Mouse (Mus musculus) retina, embryonic 14.5 days (tissue): Measurements from ENCODE around the gene Jtb.

Experiments
- DNase-seq: peaks from one replicate; pipeline ENCODE4 v3.0.0-alpha.2; 2015; ENCODE audit warnings: low spot score

Gene Jtb

GRCm38 (mm10) chr3:90263121-90263771 is 31.8 kb downstream of the Jtb start:
- no peak for DNase-seq

DNA sequence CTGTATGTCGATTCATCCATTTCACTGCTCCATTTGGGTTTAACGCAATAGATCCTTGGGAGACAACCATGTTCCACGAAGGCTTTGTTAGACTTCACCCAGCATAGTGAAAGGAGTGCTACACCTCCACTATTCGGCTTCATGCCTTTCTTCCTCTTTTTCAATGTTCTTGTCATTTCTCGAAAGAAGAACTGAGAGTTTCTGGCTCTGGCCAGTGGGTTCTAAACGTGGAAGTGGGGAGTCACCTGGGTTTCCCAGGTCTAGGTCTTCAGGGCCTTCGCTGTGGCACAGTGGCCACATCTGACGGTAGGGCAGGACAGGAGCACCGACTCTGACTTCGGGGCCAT is 33.3 kb downstream of the Jtb start:
- DNase-seq = no peak

DNA sequence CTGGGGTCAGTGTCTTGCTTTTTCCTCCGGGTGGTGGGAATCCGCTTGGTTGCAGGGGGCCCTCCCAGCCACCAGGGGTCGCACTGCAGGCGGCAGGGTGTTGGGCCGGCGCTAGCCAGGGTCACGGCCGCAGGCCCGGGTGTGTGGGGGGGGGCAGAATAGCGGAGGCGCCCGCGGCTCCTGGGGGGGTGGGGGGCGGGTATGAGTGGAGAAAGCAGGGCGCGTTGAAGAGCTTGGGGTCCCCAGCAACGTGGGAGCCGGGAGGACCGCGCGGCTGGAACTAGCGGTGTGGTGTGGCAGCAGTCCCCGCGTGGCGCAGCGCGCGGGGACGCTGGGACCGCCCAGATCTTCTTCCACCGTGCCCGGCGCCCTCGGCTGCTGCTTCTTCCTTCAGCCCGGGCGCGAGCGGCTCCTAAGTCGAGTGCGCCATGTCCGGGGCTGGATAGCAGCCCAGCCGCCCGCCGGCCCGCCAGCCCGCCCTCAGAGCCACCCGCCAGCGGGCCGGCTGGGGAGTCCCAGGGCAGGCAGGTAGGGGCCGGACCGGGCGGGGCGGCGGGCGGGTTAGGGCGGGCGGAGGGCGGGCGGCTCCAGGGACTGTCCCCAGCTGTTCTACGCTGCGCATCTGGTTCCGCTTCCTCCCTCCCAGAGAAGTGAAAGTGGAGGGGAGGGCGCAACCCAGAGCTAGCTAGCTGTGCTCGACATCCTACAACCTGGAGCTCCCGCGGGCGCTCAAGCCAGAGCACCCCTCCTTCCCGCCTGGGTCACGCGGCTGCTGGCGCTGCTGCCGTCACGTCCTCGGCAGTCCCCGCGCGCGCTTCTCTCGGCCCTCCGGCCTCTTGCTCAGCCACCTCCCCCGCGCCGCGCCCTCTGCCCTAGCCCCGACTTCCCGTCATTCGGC is 33.9 kb downstream of the Jtb start, which contains the start of gene Dennd4b:
Gene Dennd4b, plus strand, starts transcription at position 152 of the 898 bp plus-strand sequence.
- peak; percentile 88 for DNase-seq

DNA sequence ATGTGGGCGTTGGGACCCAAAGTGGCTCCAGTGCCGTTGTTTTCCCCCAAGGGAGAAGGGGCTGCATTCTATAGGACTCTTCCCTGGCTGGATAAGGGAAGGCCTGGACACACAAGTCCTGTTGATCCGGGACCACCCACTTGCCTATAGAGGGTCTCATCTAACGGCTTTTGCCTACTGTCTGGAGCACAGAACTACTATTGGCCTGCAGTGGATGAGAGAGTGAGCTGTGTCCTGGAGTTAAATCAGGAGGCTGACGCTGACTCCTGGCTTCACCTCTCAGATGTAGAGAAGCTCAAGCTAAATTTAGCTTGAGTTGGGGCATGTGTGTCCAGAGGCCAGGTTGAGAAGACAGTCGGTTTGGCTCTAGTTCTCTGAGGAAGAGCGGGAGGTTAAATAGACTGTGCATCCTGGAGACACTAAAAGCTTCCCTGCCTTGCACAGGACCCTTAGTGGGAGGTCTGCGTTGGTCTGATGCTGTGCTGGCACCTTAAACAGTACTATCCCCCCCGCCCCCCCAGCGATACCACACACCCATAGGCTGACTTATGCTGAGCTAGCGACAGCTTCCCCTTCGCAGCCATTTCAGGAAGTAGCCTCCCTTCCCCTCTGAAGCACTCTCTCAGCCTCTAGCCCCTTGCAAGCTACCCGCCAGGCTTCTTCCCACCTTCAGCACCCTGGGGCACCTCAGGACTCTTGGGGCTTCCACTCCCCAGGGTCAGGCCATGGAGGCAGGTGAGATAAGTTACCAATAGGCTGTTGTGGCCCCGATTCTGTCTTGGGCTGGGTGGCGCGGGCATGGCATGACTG is 34.7 kb downstream of the Jtb start:
- DNase-seq = no peak

GRCm38 (mm10) chr3:90266901-90267775 is 35.7 kb downstream of the Jtb start:
- no peak for DNase-seq

DNA sequence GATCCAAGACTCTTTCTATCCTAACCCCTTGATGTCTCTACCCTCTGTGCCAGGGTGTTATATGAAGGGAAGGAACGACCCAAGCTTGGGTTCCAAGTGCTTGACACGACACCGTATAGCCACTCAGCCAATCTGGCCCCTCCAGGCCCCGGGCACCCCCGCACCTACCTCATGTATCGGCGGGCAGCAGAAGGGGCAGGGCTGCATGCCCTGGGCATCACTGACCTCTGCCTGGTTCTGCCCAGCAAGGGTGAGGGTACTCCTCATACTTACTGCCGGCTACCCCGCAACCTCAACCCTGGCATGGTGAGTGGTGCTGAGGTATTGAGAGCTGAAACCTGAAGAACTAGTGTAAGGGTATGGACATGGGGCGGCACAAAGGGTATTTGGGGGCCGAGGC is 36.8 kb downstream of the Jtb start:
- DNase-seq = no peak

DNA sequence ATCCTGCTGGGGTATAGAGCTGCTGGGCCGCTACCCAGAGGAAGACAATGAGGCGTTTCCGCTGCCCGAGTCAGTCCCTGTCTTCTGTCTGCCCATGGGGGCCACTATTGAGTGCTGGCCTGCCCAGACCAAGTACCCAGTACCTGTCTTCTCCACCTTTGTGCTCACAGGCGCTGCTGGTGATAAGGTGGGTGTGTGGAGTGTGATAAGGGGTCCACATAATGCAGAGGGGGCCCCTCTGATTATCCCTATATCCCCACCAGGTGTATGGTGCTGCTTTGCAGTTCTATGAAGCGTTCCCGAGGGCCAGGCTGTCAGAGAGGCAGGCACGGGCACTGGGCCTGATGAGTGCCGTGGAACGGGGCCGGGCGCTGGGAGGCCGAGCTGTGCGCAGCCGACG is 37.6 kb downstream of the Jtb start:
- no peak for DNase-seq

DNA sequence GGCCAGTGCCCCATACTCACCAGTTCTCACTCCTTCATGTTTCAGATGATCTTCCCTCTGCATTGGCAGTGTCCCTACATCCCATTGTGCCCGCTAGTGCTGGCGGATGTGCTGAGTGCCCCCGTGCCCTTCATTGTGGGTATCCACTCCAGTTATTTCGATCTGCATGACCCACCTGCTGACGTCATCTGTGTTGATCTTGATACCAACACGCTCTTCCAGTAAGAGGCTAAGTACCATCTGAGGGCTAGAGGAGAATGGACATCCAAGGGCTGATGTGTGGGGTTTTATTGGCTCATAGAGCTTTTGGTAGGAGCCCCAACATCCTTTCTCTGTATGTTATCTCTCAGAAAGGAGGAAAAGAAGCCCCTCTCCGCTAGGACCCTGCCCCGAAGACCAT is 39.4 kb downstream of the Jtb start:
- no peak for DNase-seq

DNA sequence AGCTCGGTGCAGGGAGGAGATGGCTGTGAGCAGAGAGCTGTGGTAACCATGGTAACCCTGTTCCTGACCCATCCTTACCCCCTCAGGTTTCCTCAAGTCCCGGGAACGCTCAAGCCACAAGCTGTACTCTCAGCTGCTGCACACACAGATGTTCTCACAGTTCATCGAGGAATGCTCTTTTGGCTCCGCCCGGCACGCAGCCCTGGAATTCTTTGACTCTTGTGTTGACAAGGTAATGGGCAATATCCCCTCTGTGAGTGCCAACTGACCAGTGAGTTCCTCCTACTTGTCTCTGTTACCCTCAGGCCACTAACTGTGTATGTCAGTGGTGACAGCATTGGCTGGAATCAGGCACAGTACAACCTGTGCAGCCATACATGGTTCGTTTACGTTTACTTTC is 40.8 kb downstream of the Jtb start:
- no peak for DNase-seq

DNA sequence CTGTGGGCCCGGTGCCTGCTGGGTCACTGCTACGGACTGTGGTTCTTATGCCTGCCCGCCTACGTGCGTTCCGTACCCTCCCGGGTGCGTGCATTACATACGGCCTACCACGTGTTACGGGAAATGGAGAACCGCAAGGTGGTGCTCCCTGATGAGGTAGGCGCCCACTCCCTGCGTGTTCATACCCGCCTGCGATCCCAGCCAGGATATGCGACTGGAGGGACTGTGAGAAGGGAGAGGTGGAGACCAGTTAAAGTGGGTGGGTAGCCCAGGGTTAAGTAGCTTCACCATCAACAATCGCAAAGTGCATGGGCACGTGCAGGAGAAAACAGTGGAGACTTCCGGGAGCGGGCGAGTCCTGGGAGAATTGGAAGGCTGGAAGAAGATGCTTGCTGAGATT is 42.5 kb downstream of the Jtb start:
- no peak for DNase-seq

DNA sequence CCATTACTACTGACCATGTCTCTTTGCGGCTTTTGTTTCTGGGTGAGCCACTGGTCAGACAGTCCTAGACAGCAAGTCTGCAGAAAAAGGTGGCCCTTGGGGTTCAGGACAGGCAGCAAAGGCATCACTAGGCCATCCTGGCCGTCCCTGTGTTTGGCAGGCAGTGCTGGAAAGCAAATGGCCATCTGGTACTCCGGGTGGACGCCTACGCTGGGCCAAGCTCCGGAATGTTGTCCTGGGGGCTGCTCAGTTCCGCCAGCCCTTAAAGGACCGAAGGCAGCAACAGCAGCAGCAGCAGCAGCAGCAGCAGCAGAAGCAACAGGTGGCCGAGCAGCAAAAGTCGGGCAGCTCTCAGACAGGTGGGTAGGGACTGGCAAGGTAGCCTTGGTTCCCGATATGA is 43.9 kb downstream of the Jtb start:
- DNase-seq = no peak

DNA sequence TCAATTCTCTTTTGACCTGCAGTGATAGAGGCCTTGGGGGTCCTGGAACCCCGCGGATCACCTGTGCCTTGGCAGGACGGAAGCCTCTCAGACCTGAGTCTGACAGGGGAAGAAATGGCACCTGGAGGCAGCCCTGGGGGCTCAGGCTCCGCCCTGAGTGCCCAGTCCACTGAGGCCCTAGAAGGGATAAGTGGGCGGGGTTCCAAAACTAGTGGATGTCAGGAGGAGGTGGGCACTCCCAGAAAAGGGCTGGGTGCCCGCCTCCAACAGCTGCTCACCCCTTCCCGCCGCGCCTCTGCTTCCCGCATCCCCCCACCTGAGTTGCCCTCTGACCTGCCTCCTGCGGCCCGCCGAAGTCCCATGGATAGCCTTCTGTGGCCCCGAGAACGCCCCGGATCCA is 45.5 kb downstream of the Jtb start:
- no peak for DNase-seq

DNA sequence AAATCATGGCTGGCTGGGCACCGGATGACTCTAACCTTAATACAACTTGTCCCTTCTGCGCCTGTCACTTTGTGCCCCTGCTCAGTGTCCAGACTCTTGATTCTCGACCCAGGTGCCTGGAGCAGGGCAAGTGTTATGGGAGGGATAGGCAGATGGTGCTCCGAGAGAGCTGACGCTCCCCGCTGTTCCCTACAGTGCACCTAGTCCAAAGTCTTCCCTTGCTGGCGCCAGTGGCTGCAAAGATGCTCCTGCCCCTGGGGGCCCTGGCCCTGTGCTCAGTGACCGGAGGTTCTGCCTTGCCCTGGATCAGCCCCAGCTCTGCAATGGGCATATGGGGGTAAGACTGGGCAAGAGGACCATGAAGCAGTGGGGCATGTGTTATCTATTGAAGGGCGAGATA is 46.4 kb downstream of the Jtb start:
- no peak for DNase-seq

DNA sequence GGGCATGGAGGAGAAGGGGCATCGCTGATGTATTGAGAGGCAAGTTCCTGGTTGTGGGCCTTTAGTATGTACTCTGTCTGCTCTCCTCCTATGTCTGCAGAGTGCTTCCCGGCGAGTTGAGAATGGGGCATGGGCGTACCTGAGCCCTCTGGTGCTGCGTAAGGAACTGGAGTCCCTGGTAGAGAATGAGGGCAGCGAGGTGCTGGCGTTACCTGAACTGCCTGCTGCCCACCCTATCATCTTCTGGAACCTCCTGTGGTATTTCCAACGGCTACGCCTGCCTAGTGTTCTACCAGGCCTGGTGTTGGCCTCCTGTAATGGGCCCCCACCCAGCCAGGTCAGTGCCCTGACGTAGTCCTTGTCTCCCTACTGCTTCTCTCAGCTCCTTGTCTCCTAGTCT is 46.8 kb downstream of the Jtb start:
- DNase-seq = no peak

DNA sequence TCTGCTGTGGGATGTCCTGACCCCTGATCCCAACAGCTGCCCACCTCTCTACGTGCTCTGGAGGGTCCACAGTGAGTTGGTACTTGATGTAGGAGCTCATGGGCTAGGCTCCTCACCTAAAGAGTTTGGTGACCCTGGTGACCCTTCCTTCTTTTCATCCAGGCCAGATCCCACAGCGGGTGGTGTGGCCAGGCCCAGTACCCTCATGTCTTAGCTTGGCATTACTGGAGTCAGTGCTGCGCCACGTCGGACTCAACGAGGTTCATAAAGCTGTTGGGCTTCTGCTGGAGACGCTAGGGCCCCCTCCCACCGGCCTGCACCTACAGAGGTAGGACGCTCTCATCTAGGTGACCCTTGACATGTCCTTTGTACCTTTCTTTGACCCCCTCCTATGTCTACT is 47.8 kb downstream of the Jtb start:
- DNase-seq = no peak

DNA sequence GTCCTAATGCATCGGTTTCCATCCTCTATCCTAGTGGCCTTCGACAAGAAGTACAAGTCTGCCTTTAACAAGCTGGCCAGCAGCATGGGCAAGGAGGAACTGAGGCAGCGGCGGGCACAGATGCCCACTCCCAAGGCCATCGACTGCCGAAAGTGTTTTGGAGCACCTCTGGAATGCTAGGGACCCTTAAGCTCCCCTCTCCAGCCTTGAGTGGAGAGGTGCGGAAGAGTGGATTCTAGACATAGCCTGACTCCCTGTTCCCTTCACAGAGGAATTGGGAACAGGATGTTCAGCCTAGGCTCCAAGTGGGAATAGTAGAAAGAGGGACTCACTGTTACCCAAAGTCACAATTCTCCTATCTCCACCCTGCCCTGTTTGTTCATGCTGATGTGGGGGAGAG is 48.3 kb downstream of the Jtb start:
- DNase-seq = no peak

- DNase-seq = no peak
Observed at GRCm38 (mm10) chr3:90280708-90281107, 49.3 kb downstream of the Jtb start.

- DNase-seq = no peak
Observed at GRCm38 (mm10) chr3:90284150-90284549, 52.8 kb downstream of the Jtb start.
